Mouse (Mus musculus): ENCODE data around the gene Wipf1. TPM values are rescaled to one million over a fixed set of nuclear protein-coding genes. Genes with fewer than 3 reads are reported as not detected.

The Wipf1 gene
- polyA plus RNA-seq, 1 experiment: 8.0 TPM

GRCm38 (mm10) chr2:73379656-73380055, 149.9 kb downstream of the Wipf1 start:
- no peaks in the 10 kb centered on the region for H3K36me3 ChIP-seq (ENCODE audit: control insufficient read depth, insufficient read depth, low read length)
- WGBS: 57% methylated on average over 5 of the region's 5 CpGs
- H3K27ac ChIP-seq (ENCODE audit: insufficient read depth, low read depth, low read length): no peak overlapping the region
- no peaks in the 10 kb centered on the region for H3K27me3 ChIP-seq (replicated peaks; ENCODE audit: control insufficient read depth, insufficient read depth, low read length)
- no peak overlapping the region for H3K4me3 ChIP-seq (ENCODE audit: insufficient read depth, low read depth, low read length)
- H3K4me1 ChIP-seq (ENCODE audit: control insufficient read depth, insufficient read depth, low read length): no peaks in the 10 kb centered on the region
- DNase-seq: no peak
- no peak for TF ChIP-seq CTCF (conservative IDR thresholded peaks at IDR 0.05; ENCODE audit: insufficient read depth, insufficient read length, low read depth, low read length)
- TF ChIP-seq POLR2A (IDR thresholded peaks at IDR 0.05; ENCODE audit: low read depth, low read length): no peak

Other genes starting within 250 kb of the Wipf1 start
- gene Scrn3, start 217.1 kb downstream of the Wipf1 start, polyA plus RNA-seq (2012; rRNA removed): 14.7 and 18.1 TPM in 2 replicates
- 3.8 and 5.5 TPM in 2 replicates for gene Cir1, start 217.0 kb downstream of the Wipf1 start, polyA plus RNA-seq (2012; rRNA removed)
- 6.2 and 9.1 TPM in 2 replicates for gene Gpr155, start 143.2 kb downstream of the Wipf1 start, polyA plus RNA-seq (2012; rRNA removed)
- gene Chrna1, start 50.6 kb upstream of the Wipf1 start, polyA plus RNA-seq (2012; rRNA removed): not detected in 2 replicates
- 23.7 and 24.2 TPM in 2 replicates for gene Chn1, start 245.6 kb upstream of the Wipf1 start, polyA plus RNA-seq (2012; rRNA removed)

All from kidney, adult 2 months (tissue).